Mouse (Mus musculus): ENCODE data around the gene Dip2c. TPM values are rescaled to one million over a fixed set of nuclear protein-coding genes. Genes with fewer than 3 reads are reported as not detected.
A peak's percentile ranks its signal among the peaks of the same experiment; 100 is the strongest.

The Dip2c gene
- polyA plus RNA-seq, 1 experiment from 2014 or later: 2.6 TPM

DNA sequence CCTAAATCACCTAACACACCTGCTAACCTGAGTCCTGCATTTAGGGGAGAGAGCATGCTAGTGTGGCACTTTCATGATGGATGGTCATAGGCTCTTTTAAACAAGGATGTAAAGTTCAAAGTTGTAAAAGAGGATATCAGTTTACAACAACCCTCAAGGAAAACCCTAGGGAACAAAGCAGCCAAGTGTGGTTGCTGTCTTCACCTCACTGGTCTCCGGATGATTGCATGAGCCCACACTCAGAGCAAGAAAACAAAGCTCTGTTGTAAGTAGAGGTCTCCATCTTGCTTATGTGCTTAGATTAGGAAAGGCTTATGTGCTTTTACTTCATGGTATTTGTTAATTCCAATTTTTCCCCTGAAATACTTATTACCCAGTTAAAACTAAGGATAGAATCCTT lies 384.4 kb downstream of the Dip2c start:
- Histone ChIP-seq H3K9me3 (ENCODE audit: control insufficient read depth, low read length) (no peaks in the 10 kb centered on the region), H3K4me1 (replicated peaks; ENCODE audit: control insufficient read depth, insufficient read depth) (no peaks in the 10 kb centered on the region), H3K27ac (replicated peaks) (no peak overlapping the region), H3K4me2 (replicated peaks; ENCODE audit: low read depth) (no peak overlapping the region), H3K27me3 (ENCODE audit: control insufficient read depth, insufficient read depth, low read length) (no peaks in the 10 kb centered on the region), H3K36me3 (ENCODE audit: control insufficient read depth, insufficient read depth, low read length) (0 out of 2 replicates have a peak, but pooled peaks cover 2% of the 10 kb centered on the region), H3K9ac (ENCODE audit: low read length) (no peak overlapping the region), H3K4me3 (ENCODE audit: low read depth, low read length) (no peak overlapping the region)
- ATAC-seq (ENCODE audit: low FRiP score, low TSS enrichment): no peak
- 61% methylated on average over 1 of the region's 1 CpGs for WGBS
- DNase-seq (ENCODE audit: low spot score): no peak
- TF ChIP-seq CTCF (IDR thresholded peaks at IDR 0.05; ENCODE audit: low read depth) (no peak), EP300 (optimal IDR thresholded peaks at IDR 0.05) (no peak)

DNA sequence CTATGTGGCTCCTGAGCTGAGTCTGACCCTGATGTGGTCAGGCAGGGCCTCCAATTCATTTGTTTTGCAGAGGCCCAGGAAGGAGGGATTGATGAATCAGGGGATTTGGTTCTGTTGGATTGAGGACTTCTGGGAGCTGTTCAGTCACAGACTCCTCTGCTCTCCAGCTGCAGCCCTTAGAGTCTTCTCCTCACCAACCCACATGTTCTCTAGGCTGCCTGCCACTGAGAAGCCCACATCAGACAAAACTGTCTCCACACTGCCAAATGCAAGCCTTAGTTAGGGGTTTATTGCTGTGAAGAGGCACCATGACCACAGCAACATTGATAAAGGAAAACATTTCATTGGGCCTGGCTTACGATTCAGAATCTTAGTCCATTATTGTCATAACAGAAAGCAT lies 387.3 kb downstream of the Dip2c start:
- Histone ChIP-seq H3K27me3 (ENCODE audit: control insufficient read depth, insufficient read depth, low read length) (no peaks in the 10 kb centered on the region), H3K27ac (replicated peaks) (no peak overlapping the region), H3K9me3 (ENCODE audit: control insufficient read depth, low read length) (no peaks in the 10 kb centered on the region), H3K36me3 (ENCODE audit: control insufficient read depth, insufficient read depth, low read length) (0 out of 2 replicates have a peak, but pooled peaks cover 2% of the 10 kb centered on the region), H3K4me2 (replicated peaks; ENCODE audit: low read depth) (no peak overlapping the region), H3K4me1 (replicated peaks; ENCODE audit: control insufficient read depth, insufficient read depth) (no peaks in the 10 kb centered on the region), H3K4me3 (ENCODE audit: low read depth, low read length) (no peak overlapping the region), H3K9ac (ENCODE audit: low read length) (no peak overlapping the region)
- ATAC-seq (ENCODE audit: low FRiP score, low TSS enrichment) (no peak), DNase-seq (ENCODE audit: low spot score) (no peak)
- WGBS: 90% methylated on average over 1 of the region's 1 CpGs
- TF ChIP-seq EP300 (optimal IDR thresholded peaks at IDR 0.05): no peak
- no peak for TF ChIP-seq CTCF (IDR thresholded peaks at IDR 0.05; ENCODE audit: low read depth)

DNA sequence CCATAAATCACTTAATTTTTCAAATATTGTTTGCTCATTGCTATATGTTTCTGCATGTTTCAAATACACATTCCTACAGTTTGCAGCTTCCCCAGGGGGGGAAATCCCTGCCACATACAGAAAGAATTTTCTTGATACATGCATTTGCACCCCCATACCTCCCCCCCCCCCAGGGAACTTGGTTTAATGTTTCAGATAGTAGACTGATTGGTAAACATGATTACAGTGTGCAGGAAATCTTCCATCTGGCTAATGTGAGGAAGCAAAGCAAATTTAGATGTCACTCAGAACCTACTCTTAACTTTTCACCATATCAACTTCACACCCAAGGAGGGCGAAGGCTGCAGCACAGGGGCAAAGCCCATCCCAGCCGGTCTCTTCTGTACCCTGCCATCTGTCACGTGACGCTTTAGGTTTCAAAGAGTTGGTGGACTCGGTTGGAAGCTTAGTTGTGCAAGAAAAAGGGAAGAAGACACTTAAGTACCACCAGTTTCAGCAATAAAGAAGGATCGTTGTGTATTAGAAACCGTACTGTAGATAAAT lies 391.7 kb downstream of the Dip2c start:
- Histone ChIP-seq H3K27me3 (ENCODE audit: control insufficient read depth, insufficient read depth, low read length) (no peaks in the 10 kb centered on the region), H3K36me3 (ENCODE audit: control insufficient read depth, insufficient read depth, low read length) (no peaks in the 10 kb centered on the region), H3K27ac (replicated peaks) (no peak overlapping the region), H3K9me3 (ENCODE audit: control insufficient read depth, low read length) (no peaks in the 10 kb centered on the region), H3K4me1 (replicated peaks; ENCODE audit: control insufficient read depth, insufficient read depth) (no peaks in the 10 kb centered on the region), H3K4me3 (ENCODE audit: low read depth, low read length) (no peak overlapping the region), H3K9ac (ENCODE audit: low read length) (no peak overlapping the region), H3K4me2 (replicated peaks; ENCODE audit: low read depth) (no peak overlapping the region)
- TF ChIP-seq CTCF (IDR thresholded peaks at IDR 0.05; ENCODE audit: low read depth): no peak
- TF ChIP-seq EP300 (optimal IDR thresholded peaks at IDR 0.05): no peak
- ATAC-seq (ENCODE audit: low FRiP score, low TSS enrichment): no peak
- WGBS: 72% methylated on average over 7 of the region's 7 CpGs
- DNase-seq (ENCODE audit: low spot score): peak; percentile 4

DNA sequence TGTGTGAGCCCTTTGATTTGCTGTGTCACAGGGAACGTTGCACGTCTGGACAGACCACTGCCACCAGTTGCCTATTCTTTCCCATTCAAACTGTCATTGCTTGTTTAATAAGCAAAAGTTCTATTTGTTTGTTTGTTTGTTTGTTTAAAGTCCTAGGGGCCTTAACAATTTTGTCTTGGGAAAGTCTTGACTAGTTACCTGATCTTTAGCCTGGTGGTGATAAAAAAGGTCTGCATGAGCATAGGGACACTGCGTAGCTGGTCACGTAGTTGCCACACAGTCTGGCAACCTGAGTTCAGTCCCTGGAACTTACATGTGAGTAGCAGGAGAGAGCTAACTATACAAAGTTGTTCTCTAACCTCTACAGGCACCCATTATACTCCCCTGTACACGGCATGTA lies 392.9 kb downstream of the Dip2c start:
- no peak overlapping the region for H3K4me2 ChIP-seq (replicated peaks; ENCODE audit: low read depth)
- H3K36me3 ChIP-seq (ENCODE audit: control insufficient read depth, insufficient read depth, low read length): no peaks in the 10 kb centered on the region
- WGBS: 92% methylated on average over 5 of the region's 5 CpGs
- ATAC-seq (ENCODE audit: low FRiP score, low TSS enrichment): no peak
- TF ChIP-seq CTCF (IDR thresholded peaks at IDR 0.05; ENCODE audit: low read depth): no peak
- no peak for TF ChIP-seq EP300 (optimal IDR thresholded peaks at IDR 0.05)
- no peak for DNase-seq (ENCODE audit: low spot score)
- H3K9me3 ChIP-seq (ENCODE audit: control insufficient read depth, low read length): no peaks in the 10 kb centered on the region
- no peak overlapping the region for H3K4me3 ChIP-seq (ENCODE audit: low read depth, low read length)
- no peaks in the 10 kb centered on the region for H3K27me3 ChIP-seq (ENCODE audit: control insufficient read depth, insufficient read depth, low read length)
- H3K4me1 ChIP-seq (replicated peaks; ENCODE audit: control insufficient read depth, insufficient read depth): no peaks in the 10 kb centered on the region
- H3K9ac ChIP-seq (ENCODE audit: low read length): no peak overlapping the region
- no peak overlapping the region for H3K27ac ChIP-seq (replicated peaks)

DNA sequence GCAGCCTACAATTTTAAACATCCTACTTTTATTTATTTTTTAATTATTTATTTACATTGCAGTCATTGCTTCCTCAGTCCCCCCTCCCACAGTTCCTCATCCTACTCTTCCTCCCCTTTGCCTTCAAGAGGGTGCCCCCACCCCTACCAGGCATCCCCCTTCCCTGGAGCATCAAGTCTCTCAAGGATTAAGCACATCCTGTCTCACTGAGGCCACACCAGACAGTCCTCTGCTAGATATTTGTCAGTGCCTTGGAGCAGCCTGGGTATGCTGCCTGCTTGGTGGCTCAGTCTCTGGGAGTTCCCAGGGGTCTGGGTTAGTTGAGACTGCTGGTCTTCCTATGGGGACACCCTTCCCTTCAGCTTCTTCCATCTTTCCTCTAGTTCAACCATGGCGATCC lies 397.8 kb downstream of the Dip2c start:
- WGBS: 88% methylated on average over 1 of the region's 1 CpGs
- Histone ChIP-seq H3K9me3 (ENCODE audit: control insufficient read depth, low read length) (no peaks in the 10 kb centered on the region), H3K4me3 (ENCODE audit: low read depth, low read length) (no peak overlapping the region), H3K36me3 (ENCODE audit: control insufficient read depth, insufficient read depth, low read length) (no peaks in the 10 kb centered on the region), H3K27me3 (ENCODE audit: control insufficient read depth, insufficient read depth, low read length) (no peaks in the 10 kb centered on the region), H3K4me2 (replicated peaks; ENCODE audit: low read depth) (no peak overlapping the region), H3K4me1 (replicated peaks; ENCODE audit: control insufficient read depth, insufficient read depth) (no peaks in the 10 kb centered on the region), H3K9ac (ENCODE audit: low read length) (no peak overlapping the region), H3K27ac (replicated peaks) (no peak overlapping the region)
- no peak for ATAC-seq (ENCODE audit: low FRiP score, low TSS enrichment)
- TF ChIP-seq EP300 (optimal IDR thresholded peaks at IDR 0.05): no peak
- TF ChIP-seq CTCF (IDR thresholded peaks at IDR 0.05; ENCODE audit: low read depth): no peak
- DNase-seq (ENCODE audit: low spot score): no peak

DNA sequence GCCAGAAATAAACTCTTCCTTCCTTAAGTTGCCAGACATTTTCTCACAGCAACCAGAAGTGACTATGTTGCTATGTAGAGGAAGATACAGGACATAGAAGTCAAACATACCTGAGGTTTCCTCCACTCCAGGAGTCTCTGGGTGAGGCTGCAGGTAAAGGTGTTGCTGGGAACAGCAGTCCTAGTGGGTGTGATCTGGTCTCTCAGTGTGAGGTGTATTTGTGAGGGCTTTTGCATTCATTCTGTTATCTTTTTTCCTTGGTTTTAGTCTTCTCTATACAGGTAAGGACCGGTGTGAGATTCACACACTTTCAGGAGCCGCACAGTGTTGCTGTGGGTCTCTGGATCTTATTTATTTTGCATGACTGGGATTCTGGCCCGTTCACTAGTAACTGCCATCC lies 405.2 kb downstream of the Dip2c start:
- peaks cover 15% of the 10 kb centered on the region for H3K36me3 ChIP-seq (ENCODE audit: control insufficient read depth, insufficient read depth, low read length)
- TF ChIP-seq CTCF (IDR thresholded peaks at IDR 0.05; ENCODE audit: low read depth) (no peak), EP300 (optimal IDR thresholded peaks at IDR 0.05) (no peak)
- no peaks in the 10 kb centered on the region for H3K4me1 ChIP-seq (replicated peaks; ENCODE audit: control insufficient read depth, insufficient read depth)
- no peak overlapping the region for H3K4me2 ChIP-seq (replicated peaks; ENCODE audit: low read depth)
- no peak overlapping the region for H3K4me3 ChIP-seq (ENCODE audit: low read depth, low read length)
- WGBS: 96% methylated on average over 3 of the region's 3 CpGs
- no peak overlapping the region for H3K27ac ChIP-seq (replicated peaks)
- H3K27me3 ChIP-seq (ENCODE audit: control insufficient read depth, insufficient read depth, low read length): no peaks in the 10 kb centered on the region
- DNase-seq (ENCODE audit: low spot score) (no peak), ATAC-seq (ENCODE audit: low FRiP score, low TSS enrichment) (no peak)
- H3K9ac ChIP-seq (ENCODE audit: low read length): no peak overlapping the region
- no peaks in the 10 kb centered on the region for H3K9me3 ChIP-seq (ENCODE audit: control insufficient read depth, low read length)
